Mouse (Mus musculus): ENCODE results near the gene Setd1a. TPM values are rescaled to one million over a fixed set of nuclear protein-coding genes. Genes with fewer than 3 reads are reported as not detected.

Setd1a gene
- total and polyA plus RNA-seq, 2 experiments from 2014 or later: 16.0 to 17.8 TPM

DNA sequence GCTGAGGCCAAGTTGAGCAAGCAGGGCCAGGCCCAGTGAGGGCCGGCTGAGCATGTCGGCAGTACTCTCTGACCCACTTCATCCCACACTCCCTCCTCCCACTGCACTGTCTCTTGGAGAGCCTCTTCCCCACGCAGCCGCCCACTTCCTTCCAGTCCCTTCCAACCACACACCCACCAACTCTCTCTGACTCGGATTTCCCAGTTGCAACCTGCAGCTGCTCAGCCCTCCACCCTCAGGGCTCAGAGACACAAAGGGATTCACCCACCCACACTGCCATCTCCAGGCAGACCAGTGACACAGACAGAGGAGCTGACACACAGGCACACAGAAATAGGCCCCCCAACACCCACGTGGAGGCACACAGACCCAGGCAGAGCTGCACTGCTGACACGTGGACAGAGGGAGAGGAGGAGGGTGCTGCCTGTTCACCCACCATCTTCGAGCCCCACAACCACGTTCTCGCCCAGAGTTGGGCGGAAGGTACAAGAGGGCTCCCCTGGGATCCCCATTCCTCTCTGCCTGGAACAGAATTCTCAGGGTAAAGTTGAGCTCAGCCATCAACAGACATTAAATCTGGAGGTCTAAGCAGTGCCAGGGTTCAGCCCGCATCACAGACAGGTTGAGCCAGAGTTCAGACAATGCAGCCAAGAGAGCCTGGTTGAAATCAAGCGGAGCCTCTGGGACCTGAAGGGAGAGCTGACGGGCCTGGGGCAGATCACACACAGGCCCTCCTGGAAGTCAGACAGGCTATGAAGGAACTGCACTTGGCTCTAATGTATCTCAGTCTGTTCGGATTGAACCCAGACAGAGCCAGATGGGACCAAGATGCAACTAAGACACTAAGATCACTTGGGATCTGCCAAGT is 39.7 kb downstream of the Setd1a start:
- H3K36me3 ChIP-seq (ENCODE audit: insufficient read depth, low read length): peaks cover 17% of the 10 kb centered on the region
- 0 out of 2 replicates have a peak overlapping the region, but pooled peaks have one; percentile 21 for H3K9ac ChIP-seq (replicated peaks; ENCODE audit: low read length)
- 0 out of 2 replicates have a peak, but pooled peaks have one; percentile 24 for ATAC-seq
- H3K4me2 ChIP-seq (ENCODE audit: low read depth, low read length): no peak overlapping the region
- no peaks in the 10 kb centered on the region for H3K4me1 ChIP-seq (ENCODE audit: insufficient read depth, low read length)
- no peak overlapping the region for H3K27ac ChIP-seq
- H3K27me3 ChIP-seq (ENCODE audit: insufficient read depth, low read length): no peaks in the 10 kb centered on the region
- peak; percentile 48 for TF ChIP-seq CTCF (IDR thresholded peaks at IDR 0.05; ENCODE audit: low read depth)
- 66% methylated on average over 15 of the region's 15 CpGs for WGBS
- DNase-seq (ENCODE audit: low spot score): peak; percentile 15
- no peaks in the 10 kb centered on the region for H3K9me3 ChIP-seq (ENCODE audit: low read length)
- H3K4me3 ChIP-seq (ENCODE audit: low read length): no peak overlapping the region

DNA sequence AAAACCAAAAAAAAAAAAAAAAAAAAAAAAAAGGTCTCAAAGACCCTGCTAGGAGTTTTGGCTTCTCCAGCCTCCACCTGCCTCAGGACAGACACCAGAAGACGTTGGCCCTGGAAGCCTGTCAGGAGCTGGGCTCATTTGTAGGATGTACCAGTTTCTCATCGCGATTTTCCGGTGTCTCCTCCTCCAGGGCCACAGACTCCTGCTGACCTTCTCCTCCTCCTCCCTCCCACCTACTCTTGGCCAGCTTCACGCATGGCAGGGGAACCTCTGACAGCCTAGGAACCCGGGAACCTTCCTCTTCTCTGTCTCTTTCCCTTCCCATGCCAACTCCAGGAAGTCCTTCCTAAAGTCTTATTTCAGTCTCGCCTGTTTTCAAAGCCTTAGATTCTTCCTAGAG is 40.6 kb downstream of the Setd1a start:
- ATAC-seq (no peak), DNase-seq (ENCODE audit: low spot score) (no peak)
- H3K9ac ChIP-seq (replicated peaks; ENCODE audit: low read length): no peak overlapping the region
- peaks cover 17% of the 10 kb centered on the region for H3K36me3 ChIP-seq (ENCODE audit: insufficient read depth, low read length)
- H3K4me1 ChIP-seq (ENCODE audit: insufficient read depth, low read length): no peaks in the 10 kb centered on the region
- H3K27ac ChIP-seq: no peak overlapping the region
- H3K4me3 ChIP-seq (ENCODE audit: low read length): no peak overlapping the region
- H3K9me3 ChIP-seq (ENCODE audit: low read length): no peaks in the 10 kb centered on the region
- TF ChIP-seq CTCF (IDR thresholded peaks at IDR 0.05; ENCODE audit: low read depth): no peak
- no peak overlapping the region for H3K4me2 ChIP-seq (ENCODE audit: low read depth, low read length)
- 70% methylated on average over 7 of the region's 7 CpGs for WGBS
- no peaks in the 10 kb centered on the region for H3K27me3 ChIP-seq (ENCODE audit: insufficient read depth, low read length)

DNA sequence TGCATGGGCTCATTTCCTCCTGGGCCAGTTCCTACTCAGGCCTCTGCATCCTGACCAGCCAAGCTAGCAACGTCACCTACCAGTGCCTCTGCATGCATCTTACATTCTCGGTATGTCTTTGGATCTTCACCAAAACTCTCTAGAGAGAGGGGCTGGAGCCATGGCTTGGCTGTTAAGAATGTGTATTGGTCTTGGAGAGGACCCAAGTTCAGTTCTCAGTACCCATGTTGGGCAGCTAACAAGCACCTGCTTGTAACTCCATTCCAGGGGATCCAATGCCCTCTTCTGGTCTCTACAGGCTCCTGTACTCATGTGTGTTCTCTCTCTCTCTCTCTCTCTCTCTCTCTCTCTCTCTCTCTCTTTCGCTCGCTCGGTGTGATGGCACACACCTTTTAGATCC is 41.3 kb downstream of the Setd1a start:
- Histone ChIP-seq H3K27ac (no peak overlapping the region), H3K4me3 (ENCODE audit: low read length) (no peak overlapping the region), H3K9ac (replicated peaks; ENCODE audit: low read length) (no peak overlapping the region), H3K9me3 (ENCODE audit: low read length) (no peaks in the 10 kb centered on the region), H3K4me1 (ENCODE audit: insufficient read depth, low read length) (0 out of 2 replicates have a peak, but pooled peaks cover under 1% of the 10 kb centered on the region), H3K27me3 (ENCODE audit: insufficient read depth, low read length) (no peaks in the 10 kb centered on the region), H3K36me3 (ENCODE audit: insufficient read depth, low read length) (peaks cover 10% of the 10 kb centered on the region), H3K4me2 (ENCODE audit: low read depth, low read length) (no peak overlapping the region)
- ATAC-seq (no peak), DNase-seq (ENCODE audit: low spot score) (no peak)
- 81% methylated on average over 5 of the region's 5 CpGs for WGBS
- TF ChIP-seq CTCF (IDR thresholded peaks at IDR 0.05; ENCODE audit: low read depth): no peak

DNA sequence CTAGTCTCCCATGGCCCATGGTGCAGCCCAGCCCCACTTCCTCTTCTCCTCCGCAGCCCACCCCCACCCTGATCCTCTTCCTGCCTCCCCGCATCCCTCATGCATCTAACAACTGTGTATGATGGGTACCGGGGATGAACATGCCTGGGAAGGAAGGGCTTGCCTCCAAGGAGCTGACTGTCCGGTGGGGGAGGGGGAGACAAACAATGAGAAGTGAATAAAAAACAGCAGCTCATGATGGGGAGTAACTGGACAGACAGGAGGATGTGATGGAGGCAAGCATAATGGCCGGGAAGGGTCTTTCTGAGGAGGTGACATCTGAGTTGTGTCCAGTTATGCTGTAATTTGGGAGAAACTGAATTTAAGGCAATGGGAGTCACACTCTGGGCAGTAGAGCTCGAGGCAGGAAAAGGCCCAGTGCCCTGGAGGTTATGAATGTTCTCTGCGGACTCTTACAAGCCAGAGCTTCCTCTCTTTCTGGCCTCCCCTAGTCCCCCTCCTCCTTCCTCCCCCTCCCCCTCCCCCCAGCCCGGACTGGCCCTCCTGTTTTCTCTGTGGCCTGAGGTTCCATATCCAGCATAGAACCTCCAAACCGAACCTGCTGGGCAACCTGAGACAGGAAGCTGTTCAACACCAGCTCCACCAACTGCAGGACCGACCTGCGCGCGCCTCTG is 44.5 kb downstream of the Setd1a start:
- 0 out of 2 replicates have a peak, but pooled peaks cover 11% of the 10 kb centered on the region for H3K4me1 ChIP-seq (ENCODE audit: insufficient read depth, low read length)
- no peak overlapping the region for H3K4me3 ChIP-seq (ENCODE audit: low read length)
- DNase-seq (ENCODE audit: low spot score) (no peak), ATAC-seq (no peak)
- no peak overlapping the region for H3K27ac ChIP-seq
- H3K9me3 ChIP-seq (ENCODE audit: low read length): no peaks in the 10 kb centered on the region
- no peak for TF ChIP-seq CTCF (IDR thresholded peaks at IDR 0.05; ENCODE audit: low read depth)
- no peaks in the 10 kb centered on the region for H3K36me3 ChIP-seq (ENCODE audit: insufficient read depth, low read length)
- WGBS: 72% methylated on average over 13 of the region's 13 CpGs
- H3K4me2 ChIP-seq (ENCODE audit: low read depth, low read length): no peak overlapping the region
- no peak overlapping the region for H3K9ac ChIP-seq (replicated peaks; ENCODE audit: low read length)
- H3K27me3 ChIP-seq (ENCODE audit: insufficient read depth, low read length): no peaks in the 10 kb centered on the region

DNA sequence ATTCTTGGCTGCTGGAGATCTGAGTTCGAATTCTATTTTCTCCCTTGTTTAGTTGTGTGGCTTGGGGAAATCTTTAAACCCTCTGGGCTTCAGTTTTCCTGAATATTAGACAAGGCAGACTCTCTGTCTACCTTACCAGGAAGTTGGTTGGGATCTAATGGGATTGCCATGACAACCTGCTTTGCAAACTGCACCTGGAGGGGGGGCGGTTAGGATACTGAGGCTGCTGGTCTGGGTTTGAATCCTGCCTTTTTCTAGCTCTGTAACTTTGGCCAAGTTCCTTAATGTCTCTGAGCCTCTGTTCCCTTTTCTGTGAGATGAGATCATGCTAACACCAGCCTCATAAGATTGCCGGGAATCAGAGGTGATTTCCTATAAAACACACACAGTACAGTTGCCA is 46.0 kb downstream of the Setd1a start:
- Histone ChIP-seq H3K9ac (replicated peaks; ENCODE audit: low read length) (no peak overlapping the region), H3K4me1 (ENCODE audit: insufficient read depth, low read length) (0 out of 2 replicates have a peak, but pooled peaks cover 11% of the 10 kb centered on the region), H3K27ac (0 out of 2 replicates have a peak overlapping the region, but pooled peaks have one; percentile 45), H3K4me2 (ENCODE audit: low read depth, low read length) (peak overlapping the region; percentile 68), H3K36me3 (ENCODE audit: insufficient read depth, low read length) (no peaks in the 10 kb centered on the region), H3K9me3 (ENCODE audit: low read length) (no peaks in the 10 kb centered on the region), H3K27me3 (ENCODE audit: insufficient read depth, low read length) (no peaks in the 10 kb centered on the region), H3K4me3 (ENCODE audit: low read length) (peak overlapping the region; percentile 83; the same call in 1 of the 2 replicates)
- 91% methylated on average over 3 of the region's 3 CpGs for WGBS
- no peak for ATAC-seq
- no peak for DNase-seq (ENCODE audit: low spot score)
- no peak for TF ChIP-seq CTCF (IDR thresholded peaks at IDR 0.05; ENCODE audit: low read depth)

DNA sequence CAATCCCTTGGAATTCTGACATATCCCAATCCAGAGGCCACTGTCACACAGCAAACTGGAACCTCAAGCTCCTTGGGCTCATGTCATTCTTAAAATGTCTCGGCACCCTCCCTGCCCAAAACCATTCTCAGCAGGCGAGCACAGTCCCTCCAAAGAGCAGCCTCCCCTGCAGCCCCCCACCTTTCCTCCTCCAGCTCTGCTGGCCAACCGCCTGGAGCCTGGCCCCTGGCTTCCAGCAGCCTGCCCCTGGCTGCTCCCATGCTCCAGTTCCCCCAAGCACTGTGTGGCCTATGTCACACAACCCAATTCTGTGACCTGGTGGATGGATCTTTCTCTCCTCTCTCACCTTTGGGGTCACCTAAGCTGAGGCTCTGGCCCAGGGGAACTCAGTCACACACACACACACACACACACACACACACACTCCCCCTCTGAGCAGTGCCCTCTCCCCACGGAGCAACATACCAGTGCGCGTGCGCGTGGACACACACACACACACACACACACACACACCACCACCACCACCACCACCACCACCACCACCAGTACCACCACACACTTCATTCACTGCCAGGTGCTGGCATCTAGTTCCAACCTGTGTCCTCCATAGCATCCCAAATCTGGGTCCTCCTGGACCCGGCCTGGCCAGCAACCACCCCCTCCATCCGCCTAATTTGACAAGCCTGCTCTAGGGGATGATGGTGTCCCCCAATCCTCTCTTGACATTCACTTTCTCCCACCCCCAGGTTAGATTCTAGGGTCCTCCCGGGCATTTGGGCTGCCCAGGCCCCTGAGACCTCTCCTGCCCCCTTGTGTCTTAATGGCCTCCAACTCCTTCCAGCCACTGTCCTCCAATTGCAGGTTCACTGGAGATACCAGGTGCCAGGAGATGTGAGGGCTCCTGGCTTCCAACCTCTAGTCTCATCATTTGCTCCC is 47.0 kb downstream of the Setd1a start:
- no peaks in the 10 kb centered on the region for H3K36me3 ChIP-seq (ENCODE audit: insufficient read depth, low read length)
- H3K27me3 ChIP-seq (ENCODE audit: insufficient read depth, low read length): no peaks in the 10 kb centered on the region
- peak; percentile 27 for ATAC-seq
- peak overlapping the region; percentile 93 for H3K27ac ChIP-seq
- no peaks in the 10 kb centered on the region for H3K9me3 ChIP-seq (ENCODE audit: low read length)
- peak overlapping the region; percentile 68 for H3K4me2 ChIP-seq (ENCODE audit: low read depth, low read length)
- H3K4me3 ChIP-seq (ENCODE audit: low read length): peak overlapping the region; percentile 83
- H3K9ac ChIP-seq (replicated peaks; ENCODE audit: low read length): peak overlapping the region; percentile 82
- 31% methylated on average over 7 of the region's 11 CpGs for WGBS
- 0 out of 2 replicates have a peak, but pooled peaks cover 11% of the 10 kb centered on the region for H3K4me1 ChIP-seq (ENCODE audit: insufficient read depth, low read length)
- DNase-seq (ENCODE audit: low spot score): no peak
- TF ChIP-seq CTCF (IDR thresholded peaks at IDR 0.05; ENCODE audit: low read depth): peak; percentile 49
